Mouse (Mus musculus) heart, adult 2 months (tissue): ENCODE data around the gene Btbd11.

Source experiments
- CTCF ChIP-seq: fragments of 200-600 bp; IDR thresholded peaks from 2 replicates; pipeline ENCODE4 v1.8.1; 2022; ENCODE audit warnings: antibody characterized with exemption, mild to moderate bottlenecking, moderate library complexity
- EP300 ChIP-seq: fragments of 200-500 bp; IDR thresholded peaks from 2 replicates; pipeline ENCODE4 v1.6.1; 2011; ENCODE audit warnings: low read depth, low read length, control low read depth; ENCODE audit not compliant: insufficient read depth
- POLR2A ChIP-seq: fragments of 200-500 bp; IDR thresholded peaks from 2 replicates; pipeline ENCODE4 v1.6.1; 2011; ENCODE audit warnings: mild to moderate bottlenecking, low read depth, low read length, control low read depth; ENCODE audit not compliant: insufficient read depth

GRCm38 (mm10) chr10:85598093-85598599 is 211.5 kb downstream of the Btbd11 start:
- TF ChIP-seq POLR2A (no peak), CTCF (no peak), EP300 (no peak)
